Mouse (Mus musculus): ENCODE measurements around the gene Map2k1.

GRCm38 (mm10) chr9:64255422-64255821 lies 2.0 kb upstream of the Map2k1 start:
- TF ChIP-seq POLR2A (IDR thresholded peaks at IDR 0.05; ENCODE audit: borderline replicate concordance, insufficient read depth, low read length) = no peak
- no peak for TF ChIP-seq CTCF (IDR thresholded peaks at IDR 0.05; ENCODE audit: borderline replicate concordance, insufficient read depth, low read depth, low read length)
